8 mouse cellular contexts compared by ENCODE assay signal in the genomic region with DNA sequence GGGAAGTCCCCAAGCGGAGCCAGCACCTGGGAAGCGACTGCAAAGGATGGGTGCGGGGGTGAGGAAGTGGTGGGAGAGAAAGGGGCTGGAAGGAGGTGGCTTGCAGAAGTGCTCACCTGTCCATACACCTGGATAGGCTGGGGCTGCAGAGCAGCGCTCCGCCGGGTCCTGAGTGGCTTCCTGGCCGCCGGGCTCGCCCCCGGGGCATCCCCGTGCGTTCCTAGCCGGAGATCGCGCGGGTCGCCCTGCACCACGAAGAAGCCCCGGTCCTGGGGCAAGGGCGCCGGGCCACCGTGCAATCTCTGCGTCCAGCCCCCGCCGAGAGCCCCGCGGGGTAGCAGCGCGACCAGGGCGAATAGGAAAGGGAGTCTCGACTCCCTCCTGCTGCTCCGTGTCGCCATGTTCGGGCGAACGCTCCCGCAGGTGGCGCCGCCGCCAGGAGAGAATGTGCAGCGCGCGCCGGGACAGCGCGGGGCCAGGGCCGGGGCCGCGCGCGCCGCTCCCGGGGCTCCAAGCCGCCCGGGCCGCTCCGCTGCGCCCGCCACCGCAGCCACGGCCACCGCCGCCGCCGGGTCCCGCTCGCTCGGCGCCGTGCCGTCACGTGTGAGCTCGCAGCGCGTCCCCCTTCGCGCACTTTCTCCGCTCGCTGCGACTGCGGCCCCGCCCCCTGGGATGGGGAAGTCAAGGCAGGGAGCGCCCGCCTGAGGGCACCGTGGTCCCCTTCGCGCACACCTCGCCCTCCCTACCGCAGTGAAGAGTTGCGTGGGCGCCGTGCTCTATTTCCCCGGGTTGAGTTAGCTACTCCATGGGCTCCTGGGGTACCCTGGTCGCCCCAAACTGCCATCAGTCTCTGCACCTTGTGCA. TPM values are rescaled to one million over a fixed set of nuclear protein-coding genes. Genes with fewer than 3 reads are reported as not detected.
DNase-seq lines count a peak whose midpoint lies in the region; ATAC-seq and TF ChIP-seq lines count a peak whose summit lies in the region.

A gene (minus strand): TSS at position 585 of the 864 bp plus-strand sequence.

- TF ChIP-seq CTCF in forebrain, postnatal 0 days (IDR thresholded peaks at IDR 0.05; ENCODE audit: low read depth) = peak; percentile 68
- 0 out of 2 replicates have a peak, but pooled peaks have one; percentile 18 for TF ChIP-seq CTCF in lung, adult 2 months (IDR thresholded peaks at IDR 0.05; ENCODE audit: insufficient read depth, low read length)

- H3K9ac ChIP-seq in forebrain, postnatal 0 days = peak within 1 kb of the TSS; percentile 84

- no peaks in the 10 kb centered on the region for H3K9me3 ChIP-seq in forebrain, postnatal 0 days (ENCODE audit: low read length)

- peaks cover 22% of the 10 kb centered on the region; the same call in 1 of the 2 replicates for H3K4me1 ChIP-seq in forebrain, postnatal 0 days (ENCODE audit: insufficient read depth)
- H3K4me1 ChIP-seq in lung, adult 2 months (ENCODE audit: control insufficient read depth, insufficient read depth, low read length) = peaks cover 3% of the 10 kb centered on the region; the same call in 1 of the 2 replicates

- DNase-seq in CD8-positive naive resting alpha-beta T cell, adult 2 months (ENCODE audit: low read depth in 2 of 2, low spot score in 2 of 2) = peak; percentile 59 to 69
- DNase-seq in cerebellum, adult 18-20 months = peak; percentile 83 to 90
- peak; percentile 82 for DNase-seq in forebrain, postnatal 0 days
- DNase-seq in heart, postnatal 25 days (ENCODE audit: low spot score) = peak; percentile 17
- DNase-seq in large intestine, adult 2 months (ENCODE audit: low read depth, low spot score) = no peak
- DNase-seq in lung, adult 2 months = peak; percentile 80
- DNase-seq in thymus, postnatal 14 days = peak; percentile 87

- no peaks in the 10 kb centered on the region for H3K27me3 ChIP-seq in forebrain, postnatal 0 days (ENCODE audit: insufficient read depth, low read length)

- WGBS in forebrain, postnatal 0 days = 1% methylated on average over 85 of the region's 94 CpGs
- under 1% methylated on average over 84 of the region's 94 CpGs for WGBS in large intestine, adult 2 months
- WGBS in lung, adult 2 months = 1% methylated on average over 89 of the region's 94 CpGs

- H3K36me3 ChIP-seq in forebrain, postnatal 0 days (ENCODE audit: insufficient read depth) = no peaks in the 10 kb centered on the region

- peak within 1 kb of the TSS; percentile 66 for H3K4me3 ChIP-seq in forebrain, postnatal 0 days (ENCODE audit: low read depth, low read length)
- H3K4me3 ChIP-seq in lung, adult 2 months (replicated peaks; ENCODE audit: extremely low read depth, low read depth, low read length) = peak within 1 kb of the TSS; percentile 67

- intact Hi-C loops in heart, postnatal 25 days (cut with DNase I) = loop anchor here (10.0 kb wide), 2 partner anchors 111 to 119 kb away; no protein-coding TSS in a partner anchor

- peak within 1 kb of the TSS; percentile 76 for H3K27ac ChIP-seq in forebrain, postnatal 0 days (ENCODE audit: low read depth, low read length)

- peak; percentile 53; the same call in 1 of the 2 replicates for TF ChIP-seq POLR2A in lung, adult 2 months (IDR thresholded peaks at IDR 0.05; ENCODE audit: borderline replicate concordance, extremely low read depth, low read depth, low read length)

- H3K4me2 ChIP-seq in forebrain, postnatal 0 days (ENCODE audit: low read depth) = peak within 1 kb of the TSS; percentile 87

- ATAC-seq in forebrain, postnatal 0 days = peak; percentile 92
- ATAC-seq in neutrophil, adult 5-6 weeks (ENCODE audit: extremely low read depth, insufficient number of reproducible peaks, low FRiP score, poor library complexity, severe bottlenecking) = peak; percentile 53

RNA-seq across cellular contexts. Expression of the gene that starts here (rescaled TPM):
- 15.2 and 17.9 TPM in 2 replicates for total RNA-seq in forebrain, postnatal 0 days (2014; rRNA removed)
- polyA plus RNA-seq in forebrain, postnatal 0 days (2015; fragmentation: Nextera tagmentation; extraction: Ambion mirVana) = 5.6 and 6.4 TPM in 2 replicates
- total RNA-seq in heart, postnatal 25 days (2021) = 10 to 100 TPM; 11.1 to 15.5 TPM
- polyA plus RNA-seq in large intestine, adult 2 months (2012; rRNA removed) = 26.5 and 29.1 TPM in 2 replicates
- polyA plus RNA-seq in lung, adult 2 months (2012; rRNA removed) = 55.1 and 77.9 TPM in 2 replicates
- total RNA-seq in neutrophil, adult 5-6 weeks (2017) = 731 and 761 TPM in 2 replicates

Comparison
In these comparisons a context has a peak if more than half of its experiments do, and no peak if none do; other contexts are left out.
1. RNA of the gene that starts here (total RNA-seq): 731 to 761 TPM in neutrophil, adult 5-6 weeks; 15.2 to 17.9 TPM in forebrain, postnatal 0 days and 11.1 to 15.5 TPM in heart, postnatal 25 days; every median in the first group is over 10 times any median in the second.